Mouse (Mus musculus) liver, postnatal 0 days (tissue): ENCODE data around the gene Fam45a. TPM values are rescaled to one million over a fixed set of nuclear protein-coding genes. Genes with fewer than 3 reads are reported as not detected.

Source experiments
- ATAC-seq: fragments of 200-750 bp; cut with Nextera tagmentation; 2 replicates; pipeline ENCODE4 v1.8.0; 2017; ENCODE audit warnings: mild to moderate bottlenecking, moderate library complexity
- DNase-seq: peaks from one replicate; pipeline ENCODE4 v3.0.0-alpha.2; 2016
- H3K27ac ChIP-seq: fragments of 300-500 bp; sonication (generic); 2 replicates; pipeline ENCODE4 v1.5.1; 2014; ENCODE audit warnings: antibody characterized with exemption, moderate library complexity, mild to moderate bottlenecking, low read depth
- H3K27me3 ChIP-seq: fragments of 300-500 bp; sonication (generic); 2 replicates; pipeline ENCODE4 v1.6.1; 2014; ENCODE audit warnings: low read length, control low read depth, mixed read lengths; ENCODE audit not compliant: insufficient read depth
- H3K36me3 ChIP-seq: fragments of 300-500 bp; sonication (generic); replicated peaks from 2 replicates; pipeline ENCODE4 v1.6.1; 2014; ENCODE audit warnings: mild to moderate bottlenecking, control low read depth, low read length, moderate library complexity, mixed read lengths; ENCODE audit not compliant: insufficient read depth
- H3K4me1 ChIP-seq: fragments of 300-500 bp; sonication (generic); 2 replicates; pipeline ENCODE4 v1.6.1; 2014; ENCODE audit warnings: antibody characterized with exemption, mild to moderate bottlenecking, control low read depth; ENCODE audit not compliant: insufficient read depth
- H3K4me2 ChIP-seq: fragments of 300-500 bp; sonication (generic); 2 replicates; pipeline ENCODE4 v1.6.1; 2014; ENCODE audit warnings: low read depth, mild to moderate bottlenecking, low read length, moderate library complexity, mixed read lengths
- H3K4me3 ChIP-seq: fragments of 300-500 bp; sonication (generic); 2 replicates; pipeline ENCODE4 v1.5.1; 2014; ENCODE audit warnings: low read depth, low read length
- H3K9ac ChIP-seq: fragments of 300-500 bp; sonication (generic); replicated peaks from 2 replicates; pipeline ENCODE4 v1.6.1; 2014; ENCODE audit warnings: mild to moderate bottlenecking, moderate library complexity
- H3K9me3 ChIP-seq: fragments of 300-500 bp; sonication (generic); 2 replicates; pipeline ENCODE4 v1.6.1; 2016; ENCODE audit warnings: mild to moderate bottlenecking, control low read depth, low read length, mixed read lengths
- CTCF ChIP-seq: sonication (generic); IDR thresholded peaks from 2 replicates; pipeline ENCODE4 v1.5.1; 2016; ENCODE audit warnings: antibody characterized with exemption, low read depth
- EP300 ChIP-seq: IDR thresholded peaks from 2 replicates; pipeline ENCODE4 v1.6.1; 2016; ENCODE audit warnings: antibody characterized with exemption, low read depth, mild to moderate bottlenecking
- WGBS: fragments of 180-500 bp; shearing (Covaris S2); extraction: QIAGEN DNeasy Blood & Tissue Kit; methylation state at CpG from one replicate; pipeline ENCODE4 v1.1.7; 2014; ENCODE audit not compliant: insufficient replicate concordance; 5-methylcytosine and 5-hydroxymethylcytosine counted together
- polyA plus RNA-seq: library from polyadenylated mRNA; unstranded; fragments of >200 nt; fragmentation: Nextera tagmentation; extraction: Ambion mirVana; gene quantifications from 2 replicates; pipeline ENCODE4 v1.2.1, GENCODE M21; 2015

Fam45a gene
- polyA plus RNA-seq, 1 experiment from 2014 or later, result 18.9 TPM

- Histone ChIP-seq H3K27me3 (no peaks in the 10 kb centered on the region), H3K36me3 (no peaks in the 10 kb centered on the region), H3K9me3 (no peaks in the 10 kb centered on the region), H3K9ac (no peak overlapping the region), H3K4me2 (no peak overlapping the region), H3K27ac (peak overlapping the region; percentile 79), H3K4me1 (peaks cover 20% of the 10 kb centered on the region), H3K4me3 (no peak overlapping the region)
- 59% methylated on average over 2 of the region's 2 CpGs for WGBS
- no peak for TF ChIP-seq CTCF
- peak; percentile 63 for TF ChIP-seq EP300
- DNase-seq (peak; percentile 56), ATAC-seq (peak; percentile 48)
These were observed 16.1 kb upstream of the Fam45a start for GRCm38 (mm10) chr19:60795244-60795643.

- no peak overlapping the region for H3K27ac ChIP-seq
- H3K36me3 ChIP-seq, result no peaks in the 10 kb centered on the region
- H3K9me3 ChIP-seq, result no peaks in the 10 kb centered on the region
- H3K4me2 ChIP-seq, result no peak overlapping the region
- DNase-seq, result no peak
- ATAC-seq, result no peak
- 89% methylated on average over 2 of the region's 2 CpGs for WGBS
- no peak for TF ChIP-seq EP300
- TF ChIP-seq CTCF, result no peak
- no peak overlapping the region for H3K4me3 ChIP-seq
- no peaks in the 10 kb centered on the region for H3K27me3 ChIP-seq
- H3K4me1 ChIP-seq, result peaks cover 13% of the 10 kb centered on the region
- H3K9ac ChIP-seq, result no peak overlapping the region
These were observed 14.0 kb upstream of the Fam45a start for GRCm38 (mm10) chr19:60797415-60797814.

GRCm38 (mm10) chr19:60799867-60800569 is 11.4 kb upstream of the Fam45a start:
- DNase-seq, result peak; percentile 42
- no peaks in the 10 kb centered on the region for H3K9me3 ChIP-seq
- peak overlapping the region; percentile 38 for H3K4me2 ChIP-seq
- no peaks in the 10 kb centered on the region for H3K36me3 ChIP-seq
- no peak overlapping the region for H3K4me3 ChIP-seq
- peak overlapping the region; percentile 71 for H3K27ac ChIP-seq
- peak; percentile 76 for ATAC-seq
- H3K9ac ChIP-seq, result no peak overlapping the region
- TF ChIP-seq EP300, result peak; percentile 94
- no peak for TF ChIP-seq CTCF
- WGBS, result 51% methylated on average over 7 of the region's 7 CpGs
- peaks cover 13% of the 10 kb centered on the region; the same call in 1 of the 2 replicates for H3K4me1 ChIP-seq
- H3K27me3 ChIP-seq, result no peaks in the 10 kb centered on the region

GRCm38 (mm10) chr19:60804903-60805302 is 6.5 kb upstream of the Fam45a start:
- H3K4me1 ChIP-seq, result peaks cover 2% of the 10 kb centered on the region; the same call in 1 of the 2 replicates
- H3K36me3 ChIP-seq, result no peaks in the 10 kb centered on the region
- H3K4me2 ChIP-seq, result no peak overlapping the region
- WGBS, result 40% methylated on average over 2 of the region's 2 CpGs
- no peaks in the 10 kb centered on the region for H3K27me3 ChIP-seq
- H3K27ac ChIP-seq, result no peak overlapping the region
- no peak for TF ChIP-seq CTCF
- no peak for TF ChIP-seq EP300
- DNase-seq (no peak), ATAC-seq (no peak)
- no peaks in the 10 kb centered on the region for H3K9me3 ChIP-seq
- H3K9ac ChIP-seq, result no peak overlapping the region
- no peak overlapping the region for H3K4me3 ChIP-seq

GRCm38 (mm10) chr19:60809927-60810326 is 1.5 kb upstream of the Fam45a start:
- no peaks in the 10 kb centered on the region for H3K9me3 ChIP-seq
- no peak overlapping the region for H3K4me3 ChIP-seq
- DNase-seq (no peak), ATAC-seq (no peak)
- no peak overlapping the region for H3K4me2 ChIP-seq
- peaks cover under 1% of the 10 kb centered on the region for H3K36me3 ChIP-seq
- no peaks in the 10 kb centered on the region for H3K27me3 ChIP-seq
- 49% methylated on average over 2 of the region's 2 CpGs for WGBS
- TF ChIP-seq EP300, result 0 out of 2 replicates have a peak, but pooled peaks have one; percentile 52
- no peak for TF ChIP-seq CTCF
- no peak overlapping the region for H3K9ac ChIP-seq
- peaks cover 12% of the 10 kb centered on the region for H3K4me1 ChIP-seq
- no peak overlapping the region for H3K27ac ChIP-seq

- 10% methylated on average over 10 of the region's 10 CpGs for WGBS
- Histone ChIP-seq H3K36me3 (peaks cover 14% of the 10 kb centered on the region), H3K4me1 (peaks cover 12% of the 10 kb centered on the region), H3K27ac (peak overlapping the region; percentile 85), H3K9ac (peak overlapping the region; percentile 83), H3K4me2 (peak overlapping the region; percentile 87), H3K4me3 (peak overlapping the region; percentile 78), H3K9me3 (no peaks in the 10 kb centered on the region), H3K27me3 (no peaks in the 10 kb centered on the region)
- DNase-seq, result no peak
- ATAC-seq, result no peak
- TF ChIP-seq EP300 (no peak), CTCF (no peak)
These were observed 628 bp downstream of the Fam45a start for GRCm38 (mm10) chr19:60812036-60812389.
